Mouse (Mus musculus) forebrain, embryonic 16.5 days (tissue): ENCODE results near the gene Olfr747. TPM values are rescaled to one million over a fixed set of nuclear protein-coding genes. Genes with fewer than 3 reads are reported as not detected.

Source experiments
- polyA plus RNA-seq: library from polyadenylated mRNA; unstranded; fragments of >200 nt; fragmentation: Nextera tagmentation; extraction: Ambion mirVana; gene quantifications from 2 replicates; pipeline ENCODE4 v1.2.1, GENCODE M21; 2015

The Olfr747 gene
- polyA plus RNA-seq, 1 experiment from 2014 or later: not detected

Other genes starting within 250 kb of the Olfr747 start
- gene Olfr740, start 247.7 kb downstream of the Olfr747 start, polyA plus RNA-seq: not detected in 2 replicates
- not detected in 2 replicates for gene Olfr741, start 220.5 kb downstream of the Olfr747 start, polyA plus RNA-seq
- not detected in 2 replicates for gene Olfr742, start 189.6 kb downstream of the Olfr747 start, polyA plus RNA-seq
- not detected in 2 replicates for gene Olfr743, start 171.4 kb downstream of the Olfr747 start, polyA plus RNA-seq
- not detected in 2 replicates for gene Olfr744, start 78.3 kb downstream of the Olfr747 start, polyA plus RNA-seq
- gene Olfr745, start 53.8 kb downstream of the Olfr747 start, polyA plus RNA-seq: not detected in 2 replicates
- not detected in 2 replicates for gene Olfr746, start 46.1 kb downstream of the Olfr747 start, polyA plus RNA-seq
- not detected in 2 replicates for gene Olfr748, start 14.2 kb upstream of the Olfr747 start, polyA plus RNA-seq
- not detected in 2 replicates for gene Olfr749, start 51.9 kb upstream of the Olfr747 start, polyA plus RNA-seq
- gene Ttc5, start 92.3 kb upstream of the Olfr747 start, polyA plus RNA-seq: 124 and 132 TPM in 2 replicates
- gene Ccnb1ip1, start 114.5 kb upstream of the Olfr747 start, polyA plus RNA-seq: not detected in 2 replicates
- 53.3 and 56.7 TPM in 2 replicates for gene Parp2, start 114.6 kb upstream of the Olfr747 start, polyA plus RNA-seq
- 1.1 and 2.2 TPM in 2 replicates for gene Tep1, start 177.4 kb upstream of the Olfr747 start, polyA plus RNA-seq
- 0.31 and 0.68 TPM in 2 replicates for gene Klhl33, start 204.3 kb upstream of the Olfr747 start, polyA plus RNA-seq
- gene Osgep, start 231.7 kb upstream of the Olfr747 start, polyA plus RNA-seq: 140 and 146 TPM in 2 replicates
- 265 and 283 TPM in 2 replicates for gene Apex1, start 231.8 kb upstream of the Olfr747 start, polyA plus RNA-seq
- gene Pip4p1, start 237.7 kb upstream of the Olfr747 start, polyA plus RNA-seq: 100 and 101 TPM in 2 replicates
- 15.8 and 17.2 TPM in 2 replicates for gene Pnp, start 237.9 kb upstream of the Olfr747 start, polyA plus RNA-seq